Mouse (Mus musculus) right cerebral cortex, adult 2 months (tissue): ENCODE results near the gene Gpx3.
"Not testable (repeated sequence)": the region's sequence is repeated elsewhere in the genome, so short reads cannot be mapped to it uniquely, and the experiment has no call there.

Source experiments
- DNase-seq, 2 experiments: peaks; one replicate each; pipeline ENCODE4 v3.0.0; 2021 to 2022; ENCODE audit warnings: low spot score in 2 of 2

Gpx3 gene

DNA sequence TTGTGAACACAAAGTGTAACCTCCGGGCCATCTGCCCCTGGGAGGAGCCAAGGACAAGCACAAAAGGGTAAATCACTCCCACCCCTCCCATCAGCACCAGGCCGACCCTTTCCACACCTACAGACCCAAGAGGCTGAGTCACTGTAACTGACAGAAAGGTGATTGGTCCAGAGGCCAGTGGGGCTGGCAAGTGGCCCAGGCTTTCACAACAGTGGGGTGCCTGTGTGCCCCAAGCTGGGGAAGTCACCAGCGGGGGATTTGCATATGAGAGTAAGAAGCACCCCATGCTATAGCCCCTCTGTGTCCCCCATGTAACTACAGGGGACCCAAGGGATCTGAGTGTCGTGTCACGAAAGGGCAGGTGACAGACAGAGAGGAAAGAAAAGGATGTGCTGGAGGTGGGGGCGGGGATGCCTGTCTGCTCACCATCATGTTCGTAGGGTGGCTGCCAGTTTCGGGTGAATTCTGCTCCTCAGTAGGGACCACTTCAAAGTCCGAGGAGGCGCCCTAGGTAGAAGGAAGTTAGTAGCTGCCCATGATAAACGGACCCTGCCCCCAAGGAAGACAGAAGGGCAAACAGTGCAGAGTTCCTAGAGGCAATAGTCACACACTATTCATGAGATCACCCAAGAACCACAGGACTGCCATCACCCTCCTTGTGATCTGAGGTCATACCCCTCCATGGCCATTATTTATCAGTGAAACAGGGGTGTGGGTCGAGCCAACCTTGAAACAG lies 34.0 kb downstream of the Gpx3 start:
- DNase-seq: no peak

DNA sequence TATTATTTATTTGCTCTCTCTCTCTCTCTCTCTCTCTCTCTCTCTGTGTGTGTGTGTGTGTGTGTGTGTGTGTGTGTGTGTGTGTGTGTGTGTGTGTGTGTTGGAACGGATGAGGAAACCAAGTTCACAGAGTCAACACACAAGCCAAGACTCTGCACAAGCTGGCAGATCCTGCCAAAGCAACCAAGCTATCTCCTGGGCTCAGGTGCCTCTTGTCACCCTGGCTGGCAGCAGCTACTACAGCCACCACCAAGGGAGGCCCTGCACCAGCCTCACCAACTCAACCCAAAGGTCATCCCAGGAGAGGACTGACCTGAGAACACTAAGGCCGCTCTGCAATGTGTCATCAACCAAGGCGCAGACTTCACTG lies 34.5 kb downstream of the Gpx3 start:
- DNase-seq: no peak

DNA sequence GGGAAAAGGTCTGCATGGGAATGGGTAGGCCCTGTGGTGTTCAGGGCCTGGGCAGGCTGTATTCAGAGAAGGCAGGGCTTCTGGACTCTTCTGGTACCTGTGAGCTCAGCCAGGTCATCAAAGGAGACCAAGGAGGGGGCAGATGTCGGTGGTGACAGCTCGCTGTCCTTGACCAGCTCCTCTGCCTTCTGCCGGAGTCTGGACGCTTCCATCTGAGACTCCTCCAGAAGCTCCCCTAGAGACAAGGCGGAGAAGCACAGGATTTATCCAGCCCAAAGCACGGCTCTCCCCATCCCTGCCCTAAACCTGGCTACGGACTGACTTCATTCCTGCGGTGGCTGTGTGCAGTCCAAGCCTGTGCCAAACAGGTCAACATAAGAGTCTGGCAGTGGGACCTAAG lies 37.2 kb downstream of the Gpx3 start:
- no peak for DNase-seq

DNA sequence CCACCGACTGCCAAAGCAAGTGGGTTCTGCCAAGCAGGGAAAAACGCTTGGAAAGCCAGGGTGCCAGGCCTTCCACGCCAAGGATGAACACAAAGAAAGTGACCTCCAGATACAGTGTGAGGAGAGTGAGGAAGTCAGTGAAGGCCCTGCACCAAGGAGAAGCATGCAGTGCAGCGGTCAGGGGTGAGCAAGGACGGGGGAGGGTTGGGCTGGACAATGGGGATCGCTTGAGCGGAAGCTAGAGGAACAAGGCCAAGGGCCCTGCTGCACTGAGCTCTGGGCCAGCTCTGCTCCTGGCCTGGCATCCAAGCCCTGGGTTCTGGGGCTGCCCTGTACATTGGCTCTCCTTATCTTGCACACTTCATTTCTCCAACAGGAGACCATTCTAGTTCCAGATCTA lies 37.8 kb downstream of the Gpx3 start:
- no peak for DNase-seq

DNA sequence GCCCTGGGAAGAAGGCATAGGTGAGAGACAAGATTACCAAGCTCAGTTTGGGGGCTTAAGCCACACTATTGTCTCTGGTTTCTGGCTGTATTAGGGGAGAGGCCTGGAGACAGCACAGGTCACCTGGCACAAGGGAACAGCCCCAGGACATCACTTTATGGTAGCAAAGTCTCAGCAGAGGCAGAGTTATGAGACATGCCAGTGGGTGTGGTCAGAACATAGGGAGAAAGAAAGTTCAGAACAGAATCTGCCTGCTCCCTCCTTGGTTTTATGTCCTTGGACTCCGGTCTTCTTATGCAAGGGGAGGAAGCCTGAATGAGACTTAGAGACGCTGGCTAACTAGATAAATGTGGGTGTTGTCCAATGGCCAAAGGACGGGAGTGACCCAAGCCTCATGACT lies 42.4 kb downstream of the Gpx3 start:
- no peak for DNase-seq

DNA sequence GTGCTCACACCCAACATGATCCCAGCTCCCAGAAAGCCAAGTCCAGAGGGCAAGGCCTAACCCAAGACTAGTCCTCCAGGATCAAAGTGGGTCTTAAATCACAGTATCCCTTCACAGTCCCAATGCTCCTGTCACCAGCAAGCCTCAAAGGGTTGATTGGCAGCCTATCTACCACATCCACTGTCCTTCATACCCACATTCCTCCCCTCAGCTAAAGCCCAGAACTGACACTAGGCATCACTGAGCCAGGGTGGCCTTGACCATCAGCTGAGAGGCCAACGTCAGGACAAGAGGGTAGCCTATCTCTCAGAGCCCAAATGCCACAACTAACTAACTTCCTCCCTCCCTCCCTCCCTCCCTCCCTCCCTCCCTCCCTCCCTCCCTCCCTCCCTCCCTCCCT lies 47.5 kb downstream of the Gpx3 start:
- no peak for DNase-seq

DNA sequence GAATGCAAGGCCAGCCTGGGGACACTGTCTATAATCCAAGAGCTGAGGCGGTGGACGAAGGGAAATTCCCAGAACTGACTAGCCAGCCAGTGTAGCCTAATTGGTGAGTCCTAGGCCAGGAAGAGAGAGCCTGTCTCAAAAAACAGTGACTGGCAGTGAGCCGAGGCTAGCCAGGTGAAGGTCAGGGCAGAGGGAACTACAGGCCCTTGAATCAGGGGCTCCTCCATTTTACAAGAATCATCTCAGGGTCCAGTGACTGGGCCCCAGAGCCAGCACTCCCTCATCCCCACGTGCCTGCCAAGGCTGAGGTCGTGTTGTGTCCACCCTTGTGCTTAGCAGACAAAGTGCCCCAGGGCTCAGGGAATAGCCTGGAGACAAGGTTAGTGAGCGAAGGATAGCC lies 48.4 kb downstream of the Gpx3 start:
- no peak for DNase-seq

DNA sequence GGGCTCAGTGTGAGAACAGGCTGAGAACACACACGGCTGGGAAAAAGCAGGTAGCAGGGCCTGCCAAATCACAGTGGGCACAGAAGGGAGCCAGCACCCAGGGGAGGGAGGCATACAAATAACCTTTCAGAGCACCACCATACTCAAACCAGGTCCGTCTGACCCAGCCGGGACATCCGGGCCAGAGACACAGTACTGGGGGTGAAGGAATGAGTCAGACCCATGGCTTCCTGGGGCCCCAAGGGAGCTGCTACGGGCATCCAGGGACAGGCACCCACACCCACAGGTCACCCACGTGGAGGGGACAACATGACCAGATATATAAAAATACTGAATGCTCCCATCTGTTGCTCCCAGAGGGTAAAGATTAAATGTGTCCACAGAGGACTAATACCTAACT lies 50.4 kb downstream of the Gpx3 start:
- DNase-seq: no peak

DNA sequence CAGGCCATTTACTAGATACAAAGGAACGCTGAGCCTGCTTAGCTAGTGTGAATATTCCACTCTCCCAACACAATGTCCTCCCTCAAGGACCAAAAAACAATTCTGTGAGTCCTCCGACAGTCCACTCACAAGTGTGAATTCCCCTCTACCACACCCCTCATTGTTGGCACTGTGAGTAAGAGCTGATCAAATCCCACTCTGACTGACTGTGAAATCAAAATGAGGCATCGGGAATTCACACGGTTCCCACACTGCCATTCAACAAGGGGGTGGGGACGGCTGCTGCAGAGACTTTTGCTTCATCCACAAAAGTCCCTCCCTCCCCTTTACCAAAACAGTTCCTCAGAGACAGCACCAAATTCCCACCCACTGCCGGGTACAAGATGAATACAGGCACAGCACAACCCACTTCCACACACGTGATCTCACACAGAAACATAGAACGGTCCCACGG lies 51.8 kb downstream of the Gpx3 start:
- peak; percentile 36 for DNase-seq

DNA sequence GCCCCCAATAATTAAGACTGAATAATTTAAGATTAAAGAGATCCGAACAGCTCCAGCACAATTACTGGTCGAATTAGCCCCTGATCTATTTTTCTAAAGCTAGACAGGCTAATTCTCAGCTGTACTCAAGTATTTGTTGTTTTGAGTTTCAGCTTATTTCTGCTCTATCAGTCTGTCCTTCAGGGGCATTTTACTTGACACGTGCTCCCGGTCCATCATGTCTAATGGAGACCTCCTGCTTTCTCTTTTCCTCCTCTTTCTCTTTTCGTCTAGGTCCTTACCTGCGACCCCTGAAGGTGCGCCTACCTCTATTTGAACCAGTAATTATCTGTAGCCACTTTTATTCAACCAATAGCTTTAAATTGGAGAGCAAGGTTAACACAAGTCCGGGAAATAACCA lies 52.5 kb downstream of the Gpx3 start:
- no peak for DNase-seq

DNA sequence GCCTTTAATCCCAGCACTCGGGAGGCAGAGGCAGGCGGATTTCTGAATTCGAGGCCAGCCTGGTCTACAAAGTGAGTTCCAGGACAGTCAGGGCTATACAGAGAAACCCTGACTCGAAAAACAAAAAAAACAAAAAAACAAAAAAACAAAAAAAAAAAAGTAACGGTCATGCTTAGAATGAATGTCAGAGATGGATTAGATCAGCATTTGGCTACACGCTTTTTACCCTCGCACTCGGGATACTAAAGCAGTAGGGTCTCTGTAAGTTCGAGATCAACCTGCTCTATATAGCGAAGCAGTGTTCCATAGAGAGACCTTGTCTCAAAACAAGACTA lies 53.1 kb downstream of the Gpx3 start:
- not testable (repeated sequence) for DNase-seq

DNA sequence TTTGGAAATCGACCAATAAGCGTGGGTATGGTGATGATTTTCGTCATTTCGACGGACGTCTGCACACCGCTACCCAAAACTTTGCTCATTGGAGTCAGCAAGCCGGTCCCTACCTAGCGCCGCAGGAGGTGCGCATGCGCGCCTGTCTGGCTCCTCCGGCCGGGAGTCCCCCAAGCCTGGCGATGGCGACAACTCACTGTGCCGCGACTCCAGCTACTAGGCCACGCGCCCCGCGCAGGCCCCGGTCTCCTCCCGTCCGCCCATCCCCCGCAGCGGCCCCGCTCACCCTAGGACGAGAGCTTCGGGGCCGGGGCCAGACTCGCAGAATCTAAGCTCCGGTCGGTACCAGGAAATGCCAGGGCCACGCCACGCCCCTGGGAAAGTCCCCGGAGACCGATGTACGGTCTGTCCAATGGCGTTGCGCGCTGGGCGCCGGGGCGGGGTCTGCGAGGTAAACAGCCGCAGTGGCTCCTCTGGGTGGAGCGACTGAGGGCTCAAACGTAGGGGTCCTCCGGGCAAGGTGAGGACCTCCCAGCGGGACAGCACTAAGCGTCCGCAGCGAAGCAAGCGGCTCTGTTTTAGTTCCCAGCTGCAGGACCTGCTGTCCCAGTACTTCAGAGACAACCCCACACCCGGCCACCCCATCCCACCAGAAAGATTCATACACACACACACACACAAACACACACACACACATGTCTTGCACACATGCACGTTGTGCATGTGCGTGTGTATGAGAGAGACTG lies 53.7 kb downstream of the Gpx3 start:
- peak; percentile 98 to 99 for DNase-seq

DNA sequence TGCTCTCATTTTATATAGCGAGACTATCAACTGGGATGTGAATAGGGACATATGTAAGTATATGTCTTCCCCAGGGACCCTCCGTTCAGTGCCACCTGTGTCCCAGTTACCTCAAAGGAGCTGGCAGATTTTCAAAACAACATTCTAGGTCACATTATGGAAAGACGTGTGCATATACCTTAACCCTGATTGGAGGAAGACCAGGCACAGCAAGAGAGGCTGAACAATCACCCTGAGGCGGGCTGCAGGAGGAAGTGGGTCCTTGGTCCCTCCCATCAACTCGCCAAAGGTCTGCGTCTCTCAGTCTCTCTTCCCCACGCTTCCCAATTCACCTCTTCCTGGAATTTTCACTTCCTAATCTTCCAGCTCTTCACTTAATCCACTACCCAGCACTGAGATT lies 54.7 kb downstream of the Gpx3 start:
- DNase-seq: no peak

DNA sequence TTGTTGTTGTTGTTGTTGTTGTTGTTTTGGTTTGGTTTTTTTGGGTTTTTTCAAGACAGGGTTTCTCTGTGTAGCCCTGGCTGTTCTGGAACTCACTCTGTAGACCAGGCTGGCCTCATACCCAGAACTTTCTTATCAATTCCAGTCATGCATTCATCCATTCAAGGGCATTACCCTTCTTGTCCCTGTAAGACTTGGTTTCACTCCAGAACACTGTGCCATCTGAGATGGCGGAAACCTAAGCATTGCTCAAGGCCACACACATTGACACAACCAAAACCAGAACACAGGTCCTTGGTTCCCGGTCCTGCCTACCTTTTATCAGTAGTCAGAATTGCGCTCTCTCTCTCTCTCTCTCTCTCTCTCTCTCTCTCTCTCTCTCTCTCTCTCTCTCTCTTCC lies 55.5 kb downstream of the Gpx3 start:
- not testable (repeated sequence) for DNase-seq

DNA sequence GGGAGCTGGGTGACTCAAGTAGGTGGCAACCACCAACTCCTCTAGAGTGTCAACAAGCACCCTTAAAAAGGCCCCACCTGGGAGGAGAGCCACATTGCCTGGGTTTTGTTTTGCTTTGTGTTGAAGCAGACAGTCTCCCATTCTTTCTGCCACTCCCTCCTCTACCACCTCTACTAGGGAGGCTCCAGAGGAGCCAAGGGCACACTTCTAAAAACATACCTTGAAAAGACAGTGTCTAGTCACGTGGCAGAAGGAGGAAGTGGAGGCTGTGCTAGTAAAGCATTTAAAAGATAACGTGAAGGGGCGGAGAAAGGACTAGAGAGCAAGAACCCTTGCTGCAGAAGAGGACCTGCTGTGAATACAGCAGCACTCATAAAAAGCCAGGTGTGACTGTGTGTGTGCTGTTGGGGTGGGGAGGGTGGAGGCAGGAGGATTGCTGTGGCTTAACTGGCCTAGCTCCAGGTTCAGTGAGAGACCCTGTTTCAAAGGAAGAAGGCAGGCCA lies 56.4 kb downstream of the Gpx3 start:
- no peak for DNase-seq
